Mouse (Mus musculus): ENCODE measurements at regions not wholly inside any gene's neighbourhood (a gene's known extent, or its start where the extent isn't known, plus 50 kb on each side); places are given as distances from the start of the nearest gene placed in this dataset.
"Not testable (repeated sequence)": the region's sequence is repeated elsewhere in the genome, so short reads cannot be mapped to it uniquely, and the experiment has no call there.

GRCm38 (mm10) chr12:29062801-29063200, 311.2 kb downstream of the Eipr1 start:
- DNase-seq = no peak
- no peaks in the 10 kb centered on the region for H3K4me1 ChIP-seq (replicated peaks; ENCODE audit: control insufficient read depth, insufficient read depth, low read length)
- H3K27me3 ChIP-seq (ENCODE audit: control insufficient read depth, insufficient read depth, low read length) = no peaks in the 10 kb centered on the region
- no peak overlapping the region for H3K27ac ChIP-seq (ENCODE audit: control insufficient read depth, insufficient read depth, low read length)
- no peak overlapping the region for H3K4me3 ChIP-seq (ENCODE audit: control insufficient read depth, insufficient read depth, low read length)
- 93% methylated on average over 3 of the region's 3 CpGs for WGBS
- H3K36me3 ChIP-seq (ENCODE audit: control insufficient read depth, insufficient read depth, low read length) = no peaks in the 10 kb centered on the region
- TF ChIP-seq POLR2A (IDR thresholded peaks at IDR 0.05; ENCODE audit: control insufficient read depth, extremely low read depth, insufficient read depth, low read length, poor library complexity) (no peak), CTCF (IDR thresholded peaks at IDR 0.05; ENCODE audit: borderline replicate concordance, control insufficient read depth, extremely low read depth, insufficient read depth, low read length, poor library complexity) (no peak)

DNA sequence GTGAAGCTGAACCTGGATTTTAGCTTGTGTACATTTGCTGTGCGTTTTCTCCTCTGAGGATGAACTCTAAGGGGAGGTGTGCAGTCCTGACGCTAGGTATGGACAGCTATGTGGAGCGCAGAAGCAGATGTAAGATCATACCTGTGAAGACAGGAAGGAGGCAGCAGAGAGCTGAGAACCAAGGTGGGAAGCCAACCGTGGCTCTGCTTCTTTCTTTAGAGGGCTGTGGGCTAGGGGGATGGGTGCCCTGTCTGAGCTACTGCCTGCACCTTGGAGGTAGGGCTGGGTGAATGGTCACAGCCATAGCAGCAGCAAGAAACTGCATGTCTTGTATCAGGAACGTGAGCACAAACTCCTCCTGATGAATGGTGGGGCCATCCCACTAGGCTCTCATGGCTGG, 316.6 kb downstream of the Eipr1 start:
- Histone ChIP-seq H3K4me3 (ENCODE audit: control insufficient read depth, insufficient read depth, low read length) (no peak overlapping the region), H3K4me1 (replicated peaks; ENCODE audit: control insufficient read depth, insufficient read depth, low read length) (no peaks in the 10 kb centered on the region), H3K36me3 (ENCODE audit: control insufficient read depth, insufficient read depth, low read length) (no peaks in the 10 kb centered on the region), H3K27ac (ENCODE audit: control insufficient read depth, insufficient read depth, low read length) (no peak overlapping the region), H3K27me3 (ENCODE audit: control insufficient read depth, insufficient read depth, low read length) (no peaks in the 10 kb centered on the region)
- 40% methylated on average over 5 of the region's 5 CpGs for WGBS
- TF ChIP-seq POLR2A (IDR thresholded peaks at IDR 0.05; ENCODE audit: control insufficient read depth, extremely low read depth, insufficient read depth, low read length, poor library complexity) (no peak), CTCF (IDR thresholded peaks at IDR 0.05; ENCODE audit: borderline replicate concordance, control insufficient read depth, extremely low read depth, insufficient read depth, low read length, poor library complexity) (no peak)
- no peak for DNase-seq

DNA sequence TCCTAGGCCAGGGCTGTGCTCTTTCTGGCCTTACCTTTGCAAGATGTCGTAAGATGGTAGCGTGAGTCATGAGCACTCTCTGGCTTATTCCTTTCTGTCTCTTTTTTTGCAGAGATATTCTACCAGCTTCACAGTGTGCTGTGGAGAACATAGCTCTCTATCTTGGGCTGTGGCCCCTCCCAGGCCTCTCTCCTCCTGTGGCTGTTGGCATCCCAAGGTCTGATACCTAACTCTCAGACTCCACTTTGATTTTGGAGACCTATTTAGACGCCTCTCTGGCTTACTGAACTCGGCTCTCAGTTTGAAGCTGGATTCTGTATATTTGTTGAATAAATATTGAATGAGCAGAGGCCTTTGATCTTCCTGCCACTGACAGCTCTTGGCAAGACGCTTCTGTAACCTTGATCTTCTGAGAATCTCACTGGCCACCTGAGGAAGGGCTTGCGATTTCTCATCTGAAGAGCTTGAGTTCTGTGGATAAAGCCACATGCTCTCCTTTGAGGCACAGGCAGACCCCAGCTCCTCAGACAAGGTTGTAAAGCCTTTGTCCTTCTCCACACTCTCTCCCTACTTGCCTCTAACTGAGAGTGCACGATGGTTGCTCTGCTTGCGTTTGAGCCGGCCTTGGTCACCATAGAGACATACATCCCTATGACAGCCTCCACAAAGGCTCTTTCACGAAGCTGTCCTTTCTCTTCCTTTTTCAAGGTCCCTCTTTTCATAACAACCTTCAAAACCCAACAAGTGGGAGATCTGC, 323.7 kb downstream of the Eipr1 start:
- Histone ChIP-seq H3K27ac (ENCODE audit: control insufficient read depth, insufficient read depth, low read length) (no peak overlapping the region), H3K27me3 (ENCODE audit: control insufficient read depth, insufficient read depth, low read length) (no peaks in the 10 kb centered on the region), H3K4me3 (ENCODE audit: control insufficient read depth, insufficient read depth, low read length) (no peak overlapping the region), H3K4me1 (replicated peaks; ENCODE audit: control insufficient read depth, insufficient read depth, low read length) (no peaks in the 10 kb centered on the region), H3K36me3 (ENCODE audit: control insufficient read depth, insufficient read depth, low read length) (no peaks in the 10 kb centered on the region)
- no peak for DNase-seq
- TF ChIP-seq POLR2A (IDR thresholded peaks at IDR 0.05; ENCODE audit: control insufficient read depth, extremely low read depth, insufficient read depth, low read length, poor library complexity) (no peak), CTCF (IDR thresholded peaks at IDR 0.05; ENCODE audit: borderline replicate concordance, control insufficient read depth, extremely low read depth, insufficient read depth, low read length, poor library complexity) (no peak)
- WGBS = 89% methylated on average over 10 of the region's 10 CpGs

DNA sequence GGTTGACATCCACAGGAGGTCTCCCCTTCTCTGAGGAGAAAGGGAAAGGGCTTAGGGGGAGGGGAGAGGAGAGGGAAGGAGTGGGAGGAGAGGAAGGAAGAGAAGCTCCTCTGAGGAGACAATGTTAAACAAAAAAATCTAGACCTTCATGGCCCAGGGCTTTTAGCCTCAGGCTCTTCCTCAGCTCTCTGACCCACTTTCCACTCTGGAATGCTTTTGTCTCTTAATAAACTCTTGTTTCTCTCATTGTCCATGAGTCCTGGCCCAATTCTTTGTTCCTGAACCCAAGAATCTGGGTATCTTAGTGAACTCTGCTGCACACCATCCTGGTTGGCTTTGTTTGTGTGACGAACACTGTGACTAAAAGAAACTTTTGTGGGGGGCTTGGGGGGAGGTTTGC, 325.0 kb downstream of the Eipr1 start:
- WGBS = 88% methylated on average over 1 of the region's 1 CpGs
- Histone ChIP-seq H3K4me1 (replicated peaks; ENCODE audit: control insufficient read depth, insufficient read depth, low read length) (no peaks in the 10 kb centered on the region), H3K4me3 (ENCODE audit: control insufficient read depth, insufficient read depth, low read length) (no peak overlapping the region), H3K36me3 (ENCODE audit: control insufficient read depth, insufficient read depth, low read length) (no peaks in the 10 kb centered on the region), H3K27ac (ENCODE audit: control insufficient read depth, insufficient read depth, low read length) (no peak overlapping the region), H3K27me3 (ENCODE audit: control insufficient read depth, insufficient read depth, low read length) (no peaks in the 10 kb centered on the region)
- no peak for TF ChIP-seq POLR2A (IDR thresholded peaks at IDR 0.05; ENCODE audit: control insufficient read depth, extremely low read depth, insufficient read depth, low read length, poor library complexity)
- TF ChIP-seq CTCF (IDR thresholded peaks at IDR 0.05; ENCODE audit: borderline replicate concordance, control insufficient read depth, extremely low read depth, insufficient read depth, low read length, poor library complexity) = no peak
- no peak for DNase-seq

- no peak for DNase-seq
- H3K36me3 ChIP-seq (ENCODE audit: control insufficient read depth, insufficient read depth, low read length) = no peaks in the 10 kb centered on the region
- H3K27ac ChIP-seq (ENCODE audit: control insufficient read depth, insufficient read depth, low read length) = no peak overlapping the region
- TF ChIP-seq CTCF (IDR thresholded peaks at IDR 0.05; ENCODE audit: borderline replicate concordance, control insufficient read depth, extremely low read depth, insufficient read depth, low read length, poor library complexity) (no peak), POLR2A (IDR thresholded peaks at IDR 0.05; ENCODE audit: control insufficient read depth, extremely low read depth, insufficient read depth, low read length, poor library complexity) (no peak)
- no peaks in the 10 kb centered on the region for H3K27me3 ChIP-seq (ENCODE audit: control insufficient read depth, insufficient read depth, low read length)
- no peak overlapping the region for H3K4me3 ChIP-seq (ENCODE audit: control insufficient read depth, insufficient read depth, low read length)
- WGBS = 96% methylated on average over 1 of the region's 1 CpGs
- H3K4me1 ChIP-seq (replicated peaks; ENCODE audit: control insufficient read depth, insufficient read depth, low read length) = no peaks in the 10 kb centered on the region
Observed at GRCm38 (mm10) chr12:29079011-29079410, 327.4 kb downstream of the Eipr1 start.

- Histone ChIP-seq H3K36me3 (ENCODE audit: control insufficient read depth, insufficient read depth, low read length) (no peaks in the 10 kb centered on the region), H3K4me3 (ENCODE audit: control insufficient read depth, insufficient read depth, low read length) (no peak overlapping the region), H3K4me1 (replicated peaks; ENCODE audit: control insufficient read depth, insufficient read depth, low read length) (no peaks in the 10 kb centered on the region), H3K27me3 (ENCODE audit: control insufficient read depth, insufficient read depth, low read length) (no peaks in the 10 kb centered on the region), H3K27ac (ENCODE audit: control insufficient read depth, insufficient read depth, low read length) (no peak overlapping the region)
- 53% methylated on average over 13 of the region's 13 CpGs for WGBS
- TF ChIP-seq CTCF (IDR thresholded peaks at IDR 0.05; ENCODE audit: borderline replicate concordance, control insufficient read depth, extremely low read depth, insufficient read depth, low read length, poor library complexity) = no peak
- TF ChIP-seq POLR2A (IDR thresholded peaks at IDR 0.05; ENCODE audit: control insufficient read depth, extremely low read depth, insufficient read depth, low read length, poor library complexity) = no peak
- peak; percentile 8 for DNase-seq
Observed at GRCm38 (mm10) chr12:29083426-29084221, 332.0 kb downstream of the Eipr1 start.

DNA sequence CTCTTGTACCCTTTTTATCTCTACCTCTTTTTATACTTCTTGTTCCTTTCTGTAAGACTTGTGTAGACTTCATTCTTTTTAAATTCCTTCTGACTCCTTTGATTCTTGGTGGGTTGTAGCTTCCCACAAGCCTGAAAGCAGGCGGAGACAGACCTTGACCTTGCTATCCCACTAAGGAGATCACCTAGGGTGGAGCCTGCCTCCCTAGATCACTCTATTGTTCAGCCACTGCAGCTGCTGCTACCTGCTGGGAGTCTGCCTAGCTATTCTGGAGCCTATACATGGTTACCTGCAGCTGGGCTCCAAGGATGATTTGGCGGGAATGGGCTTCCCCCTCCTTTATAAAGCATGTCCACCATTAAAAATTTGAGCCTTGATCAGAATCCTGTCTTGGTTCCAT, 335.6 kb downstream of the Eipr1 start:
- not testable (repeated sequence) for H3K27me3 ChIP-seq (ENCODE audit: control insufficient read depth, insufficient read depth, low read length); DNase-seq; H3K4me3 ChIP-seq (ENCODE audit: control insufficient read depth, insufficient read depth, low read length); H3K36me3 ChIP-seq (ENCODE audit: control insufficient read depth, insufficient read depth, low read length); H3K4me1 ChIP-seq (replicated peaks; ENCODE audit: control insufficient read depth, insufficient read depth, low read length); H3K27ac ChIP-seq (ENCODE audit: control insufficient read depth, insufficient read depth, low read length)
- 97% methylated on average over 2 of the region's 2 CpGs for WGBS

Data from thymus, adult 2 months (tissue).